Mouse (Mus musculus): ENCODE measurements at regions not wholly inside any gene's neighbourhood (a gene's known extent, or its start where the extent isn't known, plus 50 kb on each side); places are given as distances from the start of the nearest gene placed in this dataset.

GRCm38 (mm10) chr16:82602038-82602437, 226.1 kb upstream of the Gm21833 start:
- no peaks in the 10 kb centered on the region for H3K27me3 ChIP-seq (ENCODE audit: control insufficient read depth, insufficient read depth, low read length)
- H3K4me3 ChIP-seq (replicated peaks; ENCODE audit: insufficient read depth, low read depth, low read length) = no peak overlapping the region
- no peak overlapping the region for H3K27ac ChIP-seq (ENCODE audit: insufficient read depth, low read length)
- no peak for TF ChIP-seq CTCF (IDR thresholded peaks at IDR 0.05; ENCODE audit: borderline replicate concordance, insufficient read depth, low read depth, low read length)
- no peak for TF ChIP-seq POLR2A (IDR thresholded peaks at IDR 0.05; ENCODE audit: borderline replicate concordance, insufficient read depth, low read length)
- DNase-seq = no peak
- no peaks in the 10 kb centered on the region for H3K4me1 ChIP-seq (ENCODE audit: control insufficient read depth, insufficient read depth, low read length)
